Mouse (Mus musculus) G1E (cell line): Measurements from ENCODE around the gene Olfr1425.

ENCODE experiments used
- CTCF ChIP-seq: IDR thresholded peaks from 2 replicates; pipeline ENCODE4 v1.5.1; 2012; ENCODE audit warnings: low read depth, low read length, inconsistent platforms, mixed read lengths
- GATA1 ChIP-seq: IDR thresholded peaks from 2 replicates; pipeline ENCODE4 v1.6.1; 2012; ENCODE audit warnings: borderline replicate concordance, low read length, inconsistent platforms, mixed read lengths
- GATA2 ChIP-seq: IDR thresholded peaks from 2 replicates; pipeline ENCODE4 v1.6.1; 2012; ENCODE audit warnings: low read depth, low read length, inconsistent platforms, borderline replicate concordance

GRCm38 (mm10) chr19:12123103-12123502 lies 45.6 kb upstream of the Olfr1425 start, which contains the start of gene Olfr76:
- no peak for TF ChIP-seq CTCF
- TF ChIP-seq GATA1: no peak
- TF ChIP-seq GATA2: no peak
